Mouse (Mus musculus) brain, embryonic 18.5 days (tissue): ENCODE measurements around the gene Cep350.
A peak's percentile ranks its signal among the peaks of the same experiment; 100 is the strongest.

Source experiments
- DNase-seq: peaks from one replicate; pipeline ENCODE4 v3.0.0-alpha.2; 2012; ENCODE audit warnings: low read depth, low spot score

The Cep350 gene

DNA sequence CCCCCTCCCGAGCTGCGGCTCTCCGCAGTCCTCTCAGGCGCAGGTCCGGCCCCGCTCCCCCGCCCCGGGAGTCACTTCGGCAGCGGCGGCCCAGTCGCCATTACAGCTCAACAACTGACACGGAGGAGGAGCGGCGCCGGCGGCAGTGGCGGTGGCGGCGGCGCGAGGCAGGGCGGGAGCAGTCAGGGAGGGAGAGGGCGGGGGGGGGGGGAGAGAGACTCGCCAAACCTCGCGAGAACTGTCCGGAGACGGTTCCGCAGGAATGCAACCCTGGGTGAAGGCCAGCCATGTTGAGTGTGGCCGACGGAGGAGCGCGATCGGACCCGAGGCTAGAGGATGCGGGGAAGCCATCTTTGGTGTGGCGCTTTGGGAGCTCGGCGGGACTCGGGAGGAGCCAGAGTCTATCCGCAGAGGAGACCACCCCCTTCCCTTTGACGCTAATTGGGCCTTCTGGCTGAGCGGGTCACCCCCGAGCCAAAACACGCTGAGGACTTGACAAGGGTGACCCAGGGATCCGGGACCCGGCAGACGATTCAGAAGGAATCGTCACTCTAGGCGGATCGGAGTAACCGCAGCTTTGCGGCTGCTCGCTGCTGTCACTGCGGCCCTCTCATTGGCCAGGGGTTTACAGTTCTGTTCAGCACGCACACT lies at the start of gene Cep350:
TSS of gene Cep350 (minus strand) at position 188 of the 651 bp plus-strand sequence.
- DNase-seq: peak; percentile 95

DNA sequence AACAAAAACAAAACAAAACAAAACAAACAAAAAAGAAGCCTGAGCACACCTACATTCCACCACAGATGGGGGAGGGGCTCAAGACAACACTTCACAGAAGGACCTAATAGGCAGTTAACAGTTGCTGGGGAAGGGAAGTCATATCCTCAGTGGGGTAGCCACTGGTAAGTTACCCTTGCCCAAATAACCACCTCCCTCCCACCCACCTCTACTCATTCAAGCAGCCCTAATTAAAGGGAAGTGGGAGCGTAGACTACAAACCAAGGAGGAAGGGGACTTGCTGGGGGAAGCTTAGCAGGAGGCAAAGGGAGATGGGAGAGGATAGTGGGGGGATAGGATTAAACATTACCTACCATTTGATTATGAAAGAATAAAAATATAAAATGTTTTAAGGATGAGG lies 47.3 kb upstream of the Cep350 start:
- no peak for DNase-seq

DNA sequence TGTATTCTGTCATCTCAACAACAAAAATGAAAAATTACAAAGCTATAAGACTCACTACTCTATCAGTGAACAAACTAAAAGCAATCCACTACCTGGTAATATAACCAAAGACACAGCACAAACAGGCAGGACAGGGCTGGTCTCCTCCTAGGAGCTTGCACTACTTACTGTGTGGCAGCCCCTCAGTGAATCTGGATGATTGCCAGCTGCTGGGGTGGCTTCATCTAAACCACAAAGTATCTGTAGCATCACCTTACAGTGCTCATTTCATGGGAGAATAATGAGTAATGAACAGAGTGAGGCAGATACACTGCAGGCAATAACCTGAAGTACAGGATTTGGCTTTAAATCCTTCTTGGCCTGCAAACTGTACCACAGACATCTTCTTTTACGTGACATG lies 46.7 kb upstream of the Cep350 start:
- no peak for DNase-seq

- no peak for DNase-seq
Observed at GRCm38 (mm10) chr1:156009003-156009402, 35.9 kb upstream of the Cep350 start.

- DNase-seq: no peak
Observed at GRCm38 (mm10) chr1:156005906-156006305, 32.9 kb upstream of the Cep350 start.

DNA sequence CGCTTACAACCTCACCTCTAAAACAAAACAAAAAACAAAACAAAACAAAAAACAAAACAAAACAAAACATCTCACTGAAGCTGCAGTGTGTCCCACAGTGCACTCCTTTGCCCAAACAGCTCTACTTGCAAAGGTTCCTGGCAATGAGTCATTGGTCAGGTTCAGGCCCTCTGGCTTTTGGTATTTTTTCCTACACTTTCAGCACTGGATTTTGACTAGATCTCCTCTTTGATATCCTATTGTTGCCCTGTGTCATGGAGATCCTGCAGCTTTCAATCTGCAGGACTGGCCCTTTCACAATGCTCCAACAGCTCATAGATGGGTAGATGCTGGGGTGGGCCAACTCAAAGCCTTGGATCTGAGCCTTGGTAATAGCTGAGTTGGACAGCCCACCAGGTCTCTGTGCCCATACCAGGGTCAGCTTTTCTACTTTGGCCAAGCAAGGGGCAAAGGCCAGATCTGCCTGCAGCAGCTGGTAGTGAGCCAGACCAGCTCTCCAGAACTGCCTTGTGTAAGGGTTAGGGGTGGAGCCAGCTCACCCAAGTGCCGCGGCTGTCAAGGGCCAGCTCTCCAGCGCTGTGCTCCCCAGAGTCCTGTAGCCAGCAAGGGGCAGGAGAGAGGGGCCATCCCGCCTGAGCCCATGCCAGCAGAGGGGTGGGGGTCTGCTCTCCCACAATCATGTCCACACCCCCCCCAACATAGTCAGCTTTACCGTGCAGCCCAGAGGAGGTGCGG lies 30.3 kb upstream of the Cep350 start:
- DNase-seq: no peak

GRCm38 (mm10) chr1:156002366-156002765 lies 29.3 kb upstream of the Cep350 start:
- DNase-seq: no peak

GRCm38 (mm10) chr1:155995612-155996011 lies 22.6 kb upstream of the Cep350 start:
- no peak for DNase-seq

- no peak for DNase-seq
Observed at GRCm38 (mm10) chr1:155994524-155994923, 21.5 kb upstream of the Cep350 start.

DNA sequence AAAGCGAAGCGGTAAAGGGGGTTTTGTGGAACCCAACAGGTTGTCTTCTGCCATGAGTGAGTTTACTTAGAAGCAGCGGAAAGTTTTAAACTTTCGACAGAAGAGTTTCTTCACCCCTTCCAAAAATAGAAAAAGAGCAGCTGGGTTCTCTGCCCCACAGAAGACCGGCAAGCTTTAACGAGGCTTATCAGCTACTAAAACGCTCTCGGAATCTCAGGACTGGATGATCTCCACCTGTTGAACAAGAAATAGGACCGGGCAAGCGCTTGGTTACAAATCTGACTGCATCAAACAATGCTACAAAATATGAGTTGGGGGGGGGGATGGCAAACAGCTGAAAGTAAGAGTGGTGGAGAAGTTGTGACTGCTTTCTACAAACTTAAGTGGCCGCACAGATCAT lies 17.3 kb upstream of the Cep350 start:
- no peak for DNase-seq

GRCm38 (mm10) chr1:155989387-155989786 lies 16.3 kb upstream of the Cep350 start:
- no peak for DNase-seq

- DNase-seq: no peak
Observed at GRCm38 (mm10) chr1:155987625-155988024, 14.6 kb upstream of the Cep350 start.

- DNase-seq: no peak
Observed at GRCm38 (mm10) chr1:155974931-155975330, 1.9 kb upstream of the Cep350 start.

DNA sequence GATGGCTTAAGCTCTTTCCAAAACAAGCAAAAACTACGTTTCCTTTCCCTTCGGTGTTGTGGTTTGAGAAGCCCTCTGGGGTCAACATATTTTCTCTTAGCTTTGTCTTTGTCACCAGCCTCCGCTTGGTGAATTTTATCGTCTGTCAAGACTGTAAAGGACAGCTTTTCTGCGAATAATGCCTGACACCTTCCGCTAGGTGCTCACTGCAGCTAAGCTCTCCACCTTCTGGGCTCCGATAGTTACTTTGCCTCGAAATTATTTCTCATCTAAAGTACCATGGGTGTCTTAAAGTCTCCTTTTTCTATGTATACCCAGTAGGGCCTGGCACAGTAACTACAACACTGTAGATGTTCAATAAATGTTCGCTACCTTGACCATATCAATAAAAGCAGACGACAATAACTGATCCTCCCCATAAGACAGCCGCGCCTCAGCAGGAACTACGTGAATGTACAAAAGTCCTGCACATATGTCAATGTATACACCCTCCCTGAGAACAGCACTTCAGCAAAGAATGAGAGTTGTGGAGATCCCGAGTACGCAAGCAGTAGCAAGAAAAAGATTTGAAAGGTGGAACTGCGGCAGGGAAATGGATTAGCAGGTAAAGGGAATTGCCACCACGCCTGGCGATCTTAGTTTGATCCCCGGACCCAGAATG lies 794 bp upstream of the Cep350 start:
- no peak for DNase-seq

GRCm38 (mm10) chr1:155972146-155973067 lies 648 bp downstream of the Cep350 start:
- DNase-seq: no peak

GRCm38 (mm10) chr1:155949170-155949569 lies 23.9 kb downstream of the Cep350 start:
- DNase-seq: no peak

GRCm38 (mm10) chr1:155944361-155944760 lies 28.7 kb downstream of the Cep350 start:
- no peak for DNase-seq

GRCm38 (mm10) chr1:155937416-155937815 lies 35.6 kb downstream of the Cep350 start:
- no peak for DNase-seq

DNA sequence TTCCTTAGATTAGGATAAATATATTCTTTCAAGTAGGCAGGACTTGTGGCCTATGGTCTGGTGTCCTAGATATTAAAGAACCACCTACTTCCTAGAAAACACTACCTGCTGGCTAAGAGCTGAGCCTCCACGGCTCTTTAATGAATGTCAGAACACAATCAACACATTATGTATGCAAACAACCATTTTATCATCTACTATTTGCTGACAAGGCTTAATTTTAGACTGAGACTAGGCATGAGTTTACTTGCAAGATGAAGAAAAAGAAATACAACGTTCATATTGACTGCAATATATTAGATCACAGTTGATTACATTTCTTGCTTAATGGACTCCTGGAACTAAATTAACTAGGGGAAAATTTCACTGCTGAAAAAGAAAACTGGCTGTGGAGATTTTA lies 38.4 kb downstream of the Cep350 start:
- no peak for DNase-seq

- no peak for DNase-seq
Observed at GRCm38 (mm10) chr1:155903561-155903960, 69.5 kb downstream of the Cep350 start.

DNA sequence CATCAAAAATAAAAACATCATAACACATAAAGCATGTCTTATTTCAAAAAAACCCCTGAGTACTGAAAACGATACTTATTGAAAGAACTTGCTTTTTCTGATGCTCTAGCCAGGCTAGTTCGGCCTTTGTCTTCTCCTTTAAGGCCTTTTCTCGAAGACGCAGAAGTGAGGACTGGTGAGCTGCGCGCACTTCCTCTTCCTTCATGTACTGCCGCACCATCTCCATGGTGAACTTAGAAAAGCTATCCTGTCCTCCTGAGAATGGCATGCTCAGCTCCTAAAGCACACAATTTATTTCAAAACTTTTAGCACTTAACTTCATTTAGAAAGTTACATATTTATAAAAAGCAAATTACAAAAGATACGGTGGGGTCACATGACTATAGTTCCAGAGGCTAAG lies 71.7 kb downstream of the Cep350 start:
- no peak for DNase-seq

DNA sequence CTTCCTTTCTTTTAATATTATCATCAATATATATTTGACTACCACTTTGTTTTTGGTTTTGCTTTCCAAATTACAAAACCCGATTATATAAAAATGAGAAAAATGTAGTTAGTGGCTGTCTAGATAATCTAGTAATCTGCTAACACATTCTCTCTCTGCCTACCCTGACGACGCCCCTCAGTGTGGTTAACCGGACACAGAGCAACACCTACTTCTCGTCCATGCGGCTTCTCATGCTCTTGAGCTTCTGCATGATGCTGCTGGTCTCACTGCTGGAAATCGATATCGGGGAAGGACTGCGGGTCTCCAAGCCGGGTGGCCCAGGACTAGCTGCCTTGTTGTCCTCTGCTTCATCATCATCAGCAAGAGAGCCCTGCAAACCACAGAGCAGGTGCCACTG lies 78.7 kb downstream of the Cep350 start:
- no peak for DNase-seq
